Mouse (Mus musculus): Measurements from ENCODE around the gene Dna2. TPM values are rescaled to one million over a fixed set of nuclear protein-coding genes. Genes with fewer than 3 reads are reported as not detected.

Dna2 gene
- total and polyA plus RNA-seq, 2 experiments from 2014 or later = 3.7 to 6.1 TPM

DNA sequence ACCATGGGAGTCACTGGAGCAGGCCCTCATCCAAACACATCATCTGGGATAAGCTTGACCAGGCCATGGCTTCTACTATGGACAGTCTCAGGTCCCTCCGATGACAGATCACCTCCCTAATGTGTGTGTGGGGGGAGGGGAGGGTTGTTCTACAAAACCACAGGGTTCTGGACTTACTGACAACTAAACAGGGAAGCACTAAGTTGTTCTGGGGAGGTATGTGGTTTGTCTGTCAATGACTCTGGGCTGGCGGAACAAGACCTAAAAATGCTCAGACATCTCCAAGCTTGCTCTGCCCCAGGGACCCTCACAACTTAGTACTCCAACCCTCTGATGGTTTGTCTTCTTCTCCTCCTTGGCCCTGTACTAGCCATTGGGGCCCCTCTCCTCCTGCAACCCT is 35.7 kb upstream of the Dna2 start:
- H3K36me3 ChIP-seq (ENCODE audit: insufficient read depth, low read length) = no peaks in the 10 kb centered on the region
- no peak overlapping the region for H3K4me2 ChIP-seq (ENCODE audit: low read depth, low read length)
- no peak overlapping the region for H3K27ac ChIP-seq
- DNase-seq (ENCODE audit: low spot score) (no peak), ATAC-seq (no peak)
- TF ChIP-seq CTCF (IDR thresholded peaks at IDR 0.05; ENCODE audit: low read depth) = no peak
- no peaks in the 10 kb centered on the region for H3K4me1 ChIP-seq (ENCODE audit: insufficient read depth, low read length)
- H3K9ac ChIP-seq (replicated peaks; ENCODE audit: low read length) = no peak overlapping the region
- no peaks in the 10 kb centered on the region for H3K9me3 ChIP-seq (ENCODE audit: low read length)
- H3K27me3 ChIP-seq (ENCODE audit: insufficient read depth, low read length) = no peaks in the 10 kb centered on the region
- H3K4me3 ChIP-seq (ENCODE audit: low read length) = no peak overlapping the region
- WGBS = 95% methylated on average over 2 of the region's 2 CpGs

DNA sequence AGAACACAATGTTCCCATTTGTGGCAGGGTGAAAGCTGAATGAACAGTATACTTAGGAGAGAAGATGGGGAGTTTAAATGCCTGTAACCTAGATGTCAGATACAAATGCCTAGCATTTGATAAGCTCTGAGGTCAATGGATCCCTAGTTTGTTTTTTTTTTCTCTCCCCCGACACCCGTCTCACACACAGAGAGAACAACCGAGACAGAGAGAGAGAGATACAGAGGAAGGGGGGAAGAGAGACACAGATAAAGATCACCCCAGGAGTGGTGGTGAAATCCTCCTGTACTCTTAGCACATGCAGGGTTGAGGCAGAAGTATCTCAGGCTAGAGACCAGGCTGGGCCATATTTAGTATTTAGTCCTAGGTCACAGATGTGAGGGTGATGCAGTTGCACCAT is 27.8 kb upstream of the Dna2 start:
- no peaks in the 10 kb centered on the region for H3K36me3 ChIP-seq (ENCODE audit: insufficient read depth, low read length)
- WGBS = 85% methylated on average over 3 of the region's 3 CpGs
- H3K4me2 ChIP-seq (ENCODE audit: low read depth, low read length) = no peak overlapping the region
- H3K4me3 ChIP-seq (ENCODE audit: low read length) = no peak overlapping the region
- H3K4me1 ChIP-seq (ENCODE audit: insufficient read depth, low read length) = peaks cover 3% of the 10 kb centered on the region; the same call in 1 of the 2 replicates
- H3K27me3 ChIP-seq (ENCODE audit: insufficient read depth, low read length) = no peaks in the 10 kb centered on the region
- no peak overlapping the region for H3K27ac ChIP-seq
- DNase-seq (ENCODE audit: low spot score) (no peak), ATAC-seq (no peak)
- H3K9ac ChIP-seq (replicated peaks; ENCODE audit: low read length) = no peak overlapping the region
- H3K9me3 ChIP-seq (ENCODE audit: low read length) = no peaks in the 10 kb centered on the region
- no peak for TF ChIP-seq CTCF (IDR thresholded peaks at IDR 0.05; ENCODE audit: low read depth)

DNA sequence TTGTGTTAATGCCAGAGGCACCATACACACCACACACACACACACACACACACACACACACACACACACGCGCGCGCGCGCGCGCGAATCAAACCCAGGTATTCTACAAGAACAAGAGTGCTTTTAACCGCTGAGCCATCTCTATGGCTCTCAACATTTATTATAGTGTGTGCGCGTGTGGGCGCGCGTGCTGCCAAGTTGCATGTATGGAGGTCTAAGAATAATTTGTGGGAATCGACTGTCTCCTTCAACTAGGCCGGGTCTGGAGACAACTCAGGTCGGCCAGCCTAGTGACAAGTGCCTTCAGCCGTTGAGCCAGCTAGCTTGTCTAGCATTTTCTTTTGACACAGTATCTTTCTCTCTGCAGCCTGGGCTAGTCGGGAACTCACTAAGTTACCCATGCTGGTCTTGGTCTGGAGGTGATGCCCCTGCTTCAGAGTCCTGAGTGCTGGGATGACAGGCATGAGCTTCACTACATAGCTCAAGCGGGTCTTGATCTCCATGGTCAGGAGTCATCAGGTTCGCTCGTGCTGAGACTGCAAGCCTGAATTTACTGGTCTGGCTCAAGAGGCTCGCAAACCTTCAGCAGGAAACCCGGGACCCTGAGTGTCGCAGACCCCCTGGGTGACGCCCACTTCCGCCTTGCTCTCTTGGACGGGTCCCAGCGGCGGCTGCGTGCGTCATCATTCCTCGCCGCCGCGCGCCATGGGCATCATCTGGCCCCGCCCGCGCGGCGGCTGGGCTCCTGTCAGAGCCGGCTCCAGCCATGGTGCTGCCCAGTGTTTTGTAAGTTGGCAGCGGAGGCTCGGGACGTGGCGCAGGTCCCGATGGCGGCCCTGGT is 26.7 kb upstream of the Dna2 start, which contains the start of gene Slc25a16:
Gene Slc25a16 (plus strand): TSS at position 709 of the 841 bp plus-strand sequence.
- peak within 1 kb of the TSS; percentile 87 for H3K9ac ChIP-seq (replicated peaks; ENCODE audit: low read length)
- H3K27me3 ChIP-seq (ENCODE audit: insufficient read depth, low read length) = no peaks in the 10 kb centered on the region
- no peaks in the 10 kb centered on the region for H3K36me3 ChIP-seq (ENCODE audit: insufficient read depth, low read length)
- H3K27ac ChIP-seq = peak within 1 kb of the TSS; percentile 89
- ATAC-seq (peak; percentile 97), DNase-seq (ENCODE audit: low spot score) (peak; percentile 97)
- H3K4me1 ChIP-seq (ENCODE audit: insufficient read depth, low read length) = peaks cover 3% of the 10 kb centered on the region; the same call in 1 of the 2 replicates
- peak within 1 kb of the TSS; percentile 87 for H3K4me2 ChIP-seq (ENCODE audit: low read depth, low read length)
- TF ChIP-seq CTCF (IDR thresholded peaks at IDR 0.05; ENCODE audit: low read depth) = no peak
- no peaks in the 10 kb centered on the region for H3K9me3 ChIP-seq (ENCODE audit: low read length)
- WGBS = 8% methylated on average over 50 of the region's 50 CpGs
- H3K4me3 ChIP-seq (ENCODE audit: low read length) = peak within 1 kb of the TSS; percentile 78

- DNase-seq (ENCODE audit: low spot score) (no peak), ATAC-seq (peak; percentile 73)
- Histone ChIP-seq H3K27me3 (ENCODE audit: insufficient read depth, low read length) (no peaks in the 10 kb centered on the region), H3K4me3 (ENCODE audit: low read length) (peak overlapping the region; percentile 78), H3K27ac (peak overlapping the region; percentile 89), H3K36me3 (ENCODE audit: insufficient read depth, low read length) (no peaks in the 10 kb centered on the region), H3K9ac (replicated peaks; ENCODE audit: low read length) (peak overlapping the region; percentile 87), H3K4me2 (ENCODE audit: low read depth, low read length) (peak overlapping the region; percentile 87), H3K4me1 (ENCODE audit: insufficient read depth, low read length) (peaks cover 3% of the 10 kb centered on the region; the same call in 1 of the 2 replicates), H3K9me3 (ENCODE audit: low read length) (no peaks in the 10 kb centered on the region)
- TF ChIP-seq CTCF (IDR thresholded peaks at IDR 0.05; ENCODE audit: low read depth) = no peak
- under 1% methylated on average over 28 of the region's 29 CpGs for WGBS
Observed at GRCm38 (mm10) chr10:62920766-62921156, 26.1 kb upstream of the Dna2 start.

DNA sequence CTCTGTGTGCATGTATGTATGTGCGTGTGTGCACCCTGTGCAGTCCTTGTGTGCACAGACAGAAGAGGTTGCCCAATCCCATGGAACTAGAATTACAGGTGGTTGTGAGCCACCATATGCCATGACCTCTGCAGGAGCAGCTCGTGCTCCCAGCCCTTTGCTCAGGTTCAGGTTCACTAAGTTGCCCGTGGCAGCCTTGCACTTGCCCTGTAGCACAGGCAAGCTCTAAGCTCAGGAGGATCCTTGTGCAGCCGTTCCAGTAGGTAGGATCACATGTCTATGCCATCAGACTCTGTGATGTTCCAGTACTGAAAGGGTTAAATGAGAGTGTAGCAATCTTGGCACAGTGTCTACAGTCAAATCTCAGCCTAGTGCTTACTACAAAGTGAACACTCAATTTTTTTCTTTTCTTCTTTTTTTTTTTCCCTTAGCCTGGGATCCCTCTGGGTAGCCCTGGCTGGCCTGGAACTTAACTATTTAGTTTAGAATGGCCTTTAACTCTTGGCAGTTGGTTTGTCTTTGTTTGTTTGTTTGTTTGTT is 22.7 kb upstream of the Dna2 start:
- Histone ChIP-seq H3K4me3 (ENCODE audit: low read length) (no peak overlapping the region), H3K27ac (no peak overlapping the region), H3K27me3 (ENCODE audit: insufficient read depth, low read length) (no peaks in the 10 kb centered on the region), H3K36me3 (ENCODE audit: insufficient read depth, low read length) (peaks cover 10% of the 10 kb centered on the region; the same call in 1 of the 2 replicates), H3K4me2 (ENCODE audit: low read depth, low read length) (no peak overlapping the region), H3K4me1 (ENCODE audit: insufficient read depth, low read length) (peaks cover 3% of the 10 kb centered on the region; the same call in 1 of the 2 replicates), H3K9ac (replicated peaks; ENCODE audit: low read length) (no peak overlapping the region), H3K9me3 (ENCODE audit: low read length) (no peaks in the 10 kb centered on the region)
- 85% methylated on average over 4 of the region's 4 CpGs for WGBS
- DNase-seq (ENCODE audit: low spot score) = no peak
- TF ChIP-seq CTCF (IDR thresholded peaks at IDR 0.05; ENCODE audit: low read depth) = no peak
- no peak for ATAC-seq

GRCm38 (mm10) chr10:62932381-62932780 is 14.4 kb upstream of the Dna2 start:
- Histone ChIP-seq H3K9ac (replicated peaks; ENCODE audit: low read length) (no peak overlapping the region), H3K36me3 (ENCODE audit: insufficient read depth, low read length) (peaks cover 18% of the 10 kb centered on the region; the same call in 1 of the 2 replicates)

More at GRCm38 (mm10) chr10:62932381-62932780, 14.4 kb upstream of the Dna2 start:
- WGBS = 100% methylated on average over 1 of the region's 1 CpGs
- H3K4me3 ChIP-seq (ENCODE audit: low read length) = no peak overlapping the region
- no peak for DNase-seq (ENCODE audit: low spot score)
- no peak overlapping the region for H3K4me2 ChIP-seq (ENCODE audit: low read depth, low read length)
- no peaks in the 10 kb centered on the region for H3K27me3 ChIP-seq (ENCODE audit: insufficient read depth, low read length)
- no peaks in the 10 kb centered on the region for H3K4me1 ChIP-seq (ENCODE audit: insufficient read depth, low read length)
- no peak for ATAC-seq
- no peaks in the 10 kb centered on the region for H3K9me3 ChIP-seq (ENCODE audit: low read length)
- H3K27ac ChIP-seq = no peak overlapping the region
- TF ChIP-seq CTCF (IDR thresholded peaks at IDR 0.05; ENCODE audit: low read depth) = peak; percentile 10; the same call in 1 of the 2 replicates

All from hindbrain, postnatal 0 days (tissue).